ENCODE assay signal across 8 mouse cellular contexts in genomic region chr11:106134580-106135528, GRCm38 (mm10). TPM values are rescaled to one million over a fixed set of nuclear protein-coding genes. Genes with fewer than 3 reads are reported as not detected.
DNase-seq lines count a peak whose midpoint lies in the region; ATAC-seq and TF ChIP-seq lines count a peak whose summit lies in the region.

No protein-coding gene starts in this region.

- H3K27ac ChIP-seq in left cerebral cortex, adult 2 months: peak overlapping the region; percentile 76
- peak overlapping the region; percentile 70 for H3K27ac ChIP-seq in forebrain, embryonic 13.5 days
- H3K27ac ChIP-seq in limb, embryonic 10.5 days: peak overlapping the region; percentile 67
- peak overlapping the region; percentile 69 for H3K27ac ChIP-seq in midbrain, embryonic 10.5 days (replicated peaks)

- H3K36me3 ChIP-seq in forebrain, embryonic 13.5 days (ENCODE audit: poor library complexity, severe bottlenecking): peaks cover 27% of the 10 kb centered on the region
- peaks cover 59% of the 10 kb centered on the region for H3K36me3 ChIP-seq in limb, embryonic 10.5 days
- peaks cover 50% of the 10 kb centered on the region for H3K36me3 ChIP-seq in midbrain, embryonic 10.5 days

- H3K9me3 ChIP-seq in forebrain, embryonic 13.5 days (replicated peaks): no peaks in the 10 kb centered on the region
- no peaks in the 10 kb centered on the region for H3K9me3 ChIP-seq in limb, embryonic 10.5 days (replicated peaks)
- no peaks in the 10 kb centered on the region for H3K9me3 ChIP-seq in midbrain, embryonic 10.5 days (replicated peaks)

- no peaks in the 10 kb centered on the region for H3K27me3 ChIP-seq in forebrain, embryonic 13.5 days
- H3K27me3 ChIP-seq in limb, embryonic 10.5 days (ENCODE audit: low read depth, poor library complexity, severe bottlenecking): no peaks in the 10 kb centered on the region
- no peaks in the 10 kb centered on the region for H3K27me3 ChIP-seq in midbrain, embryonic 10.5 days (ENCODE audit: low read depth, poor library complexity, severe bottlenecking)

- no peak overlapping the region; the same call in 1 of the 2 replicates for H3K4me3 ChIP-seq in left cerebral cortex, adult 2 months
- H3K4me3 ChIP-seq in forebrain, embryonic 13.5 days: no peak overlapping the region
- H3K4me3 ChIP-seq in limb, embryonic 10.5 days: no peak overlapping the region
- no peak overlapping the region for H3K4me3 ChIP-seq in midbrain, embryonic 10.5 days

- 45% methylated on average over 8 of the region's 8 CpGs for WGBS in forebrain, embryonic 13.5 days
- 51% methylated on average over 8 of the region's 8 CpGs for WGBS in limb, embryonic 10.5 days
- WGBS in midbrain, embryonic 10.5 days: 46% methylated on average over 8 of the region's 8 CpGs

- H3K4me1 ChIP-seq in forebrain, embryonic 13.5 days: 0 out of 2 replicates have a peak, but pooled peaks cover 4% of the 10 kb centered on the region
- H3K4me1 ChIP-seq in limb, embryonic 10.5 days: peaks cover 7% of the 10 kb centered on the region; the same call in 1 of the 2 replicates
- peaks cover 7% of the 10 kb centered on the region; the same call in 1 of the 2 replicates for H3K4me1 ChIP-seq in midbrain, embryonic 10.5 days

- no peak; the same call in none of the 2 replicates for TF ChIP-seq CTCF in left cerebral cortex, adult 2 months (IDR thresholded peaks at IDR 0.05)

- intact Hi-C loops in left cerebral cortex, adult 2 months (cut with DNase I): no loop called here

- peak overlapping the region; percentile 19; the same call in 1 of the 2 replicates for H3K9ac ChIP-seq in forebrain, embryonic 13.5 days

- 0 out of 2 replicates have a peak overlapping the region, but pooled peaks have one; percentile 2 for H3K4me2 ChIP-seq in forebrain, embryonic 13.5 days

- no peak for ATAC-seq in forebrain, embryonic 13.5 days

- DNase-seq in left cerebral cortex, adult 2 months (ENCODE audit: extremely low spot score in 1 of 2, low spot score in 2 of 2): no peak
- DNase-seq in left cerebral cortex, adult 18-20 months (ENCODE audit: low spot score in 2 of 2): no peak
- peak; percentile 95 for DNase-seq in adrenal gland, postnatal 14 days
- DNase-seq in heart, postnatal 4 days: peak; percentile 90
- DNase-seq in limb, embryonic 10.5 days (ENCODE audit: low spot score): no peak
- peak; percentile 17 for DNase-seq in midbrain, embryonic 10.5 days (ENCODE audit: low spot score)
- DNase-seq in testis, postnatal 10 days (ENCODE audit: low spot score): peak; percentile 83

RNA-seq across cellular contexts. Expression of gene Gm10840, which starts 25.8 kb away (rescaled TPM):
- not detected for total RNA-seq in left cerebral cortex, adult 2 months (2021)
- total RNA-seq in left cerebral cortex, adult 18-20 months (2021): 1 to 10 TPM in 1 of 2 experiments, not detected in 1; 1.6 TPM
- not detected in 2 replicates for total RNA-seq in adrenal gland, postnatal 14 days (2021)
- not detected in 2 replicates for polyA plus RNA-seq in forebrain, embryonic 13.5 days (2015; fragmentation: Nextera tagmentation; extraction: Ambion mirVana)
- total RNA-seq in heart, postnatal 4 days (2021): not detected
- polyA plus RNA-seq in limb, embryonic 10.5 days (2016; fragmentation: Nextera tagmentation; extraction: Ambion mirVana): 1.0 TPM in 1 of 2 replicates, not detected in the other
- polyA plus RNA-seq in midbrain, embryonic 10.5 days (2016; fragmentation: Nextera tagmentation; extraction: Ambion mirVana): 0.57 TPM in 1 of 2 replicates, not detected in the other

RNA-seq across cellular contexts. Expression of gene Limd2, which starts 25.8 kb away (rescaled TPM):
- total RNA-seq in left cerebral cortex, adult 2 months (2021): 10 to 100 TPM; 78.1 to 96.5 TPM
- total RNA-seq in left cerebral cortex, adult 18-20 months (2021): 10 to 100 TPM; 94.9 to 97.0 TPM
- total RNA-seq in adrenal gland, postnatal 14 days (2021): 21.1 and 59.4 TPM in 2 replicates
- polyA plus RNA-seq in forebrain, embryonic 13.5 days (2015; fragmentation: Nextera tagmentation; extraction: Ambion mirVana): 253 and 279 TPM in 2 replicates
- total RNA-seq in heart, postnatal 4 days (2021): 10 to 100 TPM; 21.6 to 21.8 TPM
- 603 and 638 TPM in 2 replicates for polyA plus RNA-seq in limb, embryonic 10.5 days (2016; fragmentation: Nextera tagmentation; extraction: Ambion mirVana)
- polyA plus RNA-seq in midbrain, embryonic 10.5 days (2016; fragmentation: Nextera tagmentation; extraction: Ambion mirVana): 364 and 366 TPM in 2 replicates

RNA-seq across cellular contexts. Expression of gene Map3k3, which starts 50.4 kb away (rescaled TPM):
- total RNA-seq in left cerebral cortex, adult 2 months (2021): 10 to 100 TPM; 29.5 to 31.7 TPM
- total RNA-seq in left cerebral cortex, adult 18-20 months (2021): 10 to 100 TPM; 30.7 to 31.0 TPM
- total RNA-seq in adrenal gland, postnatal 14 days (2021): 41.6 and 55.1 TPM in 2 replicates
- 9.5 and 11.9 TPM in 2 replicates for polyA plus RNA-seq in forebrain, embryonic 13.5 days (2015; fragmentation: Nextera tagmentation; extraction: Ambion mirVana)
- total RNA-seq in heart, postnatal 4 days (2021): 10 to 100 TPM; 55.6 to 55.8 TPM
- 21.6 and 23.3 TPM in 2 replicates for polyA plus RNA-seq in limb, embryonic 10.5 days (2016; fragmentation: Nextera tagmentation; extraction: Ambion mirVana)
- polyA plus RNA-seq in midbrain, embryonic 10.5 days (2016; fragmentation: Nextera tagmentation; extraction: Ambion mirVana): 20.6 and 21.9 TPM in 2 replicates

Comparison
In these comparisons a context has a peak if more than half of its experiments do, and no peak if none do; other contexts are left out.
1. DNase-seq: peak in adrenal gland, postnatal 14 days (single experiment), heart, postnatal 4 days (single experiment), midbrain, embryonic 10.5 days (single experiment) and testis, postnatal 10 days (single experiment); none in left cerebral cortex, adult 2 months (0 of 2), left cerebral cortex, adult 18-20 months (0 of 2) and limb, embryonic 10.5 days (single experiment).
2. Peak in every context shown above with its lines, with median percentiles within 50 percentile points of each other: H3K27ac ChIP-seq.